In the genomic region with DNA sequence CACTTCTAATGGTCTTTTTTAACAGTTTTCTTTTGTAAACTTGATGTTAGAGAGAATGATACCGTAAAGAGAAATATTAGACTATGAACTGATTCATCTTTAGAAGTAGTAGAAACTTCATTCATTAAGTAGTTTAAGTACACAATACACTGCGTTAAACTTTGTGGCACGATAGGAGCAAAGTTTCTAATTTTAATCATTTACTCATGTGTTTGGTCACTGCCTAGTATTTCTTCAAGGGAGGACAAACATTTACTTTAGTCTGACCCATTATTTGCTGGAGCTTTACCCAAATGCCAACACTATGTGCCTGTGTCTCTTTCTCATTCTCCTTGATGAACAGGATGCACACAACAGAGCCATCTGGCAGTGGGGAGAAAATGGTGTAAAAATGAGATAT, we compare ENCODE assay signal across 30 mouse cellular contexts.
"Had no signal": no experiment of that assay in that cellular context is flagged by ENCODE, and none has a peak within 500 bp of the region (broad histone marks: within the 10 kb centered on the region; RNA-seq: fewer than 3 reads in every experiment).

No protein-coding gene starts in this region.

- H3K4me1 ChIP-seq: limb, embryonic 10.5 days; limb, embryonic 12.5 days; limb, embryonic 13.5 days; limb, embryonic 15.5 days; liver, embryonic 13.5 days; lung, embryonic 15.5 days; megakaryocyte, embryonic 14.5 days; midbrain, embryonic 10.5 days; midbrain, embryonic 12.5 days; midbrain, embryonic 13.5 days; midbrain, embryonic 15.5 days; neural tube, embryonic 12.5 days; neural tube, embryonic 13.5 days had no signal

- ATAC-seq: lung, postnatal 0 days; midbrain, embryonic 13.5 days; midbrain, embryonic 15.5 days; midbrain, embryonic 16.5 days had no signal

- H3K9me3 ChIP-seq: limb, embryonic 10.5 days; limb, embryonic 12.5 days; limb, embryonic 13.5 days; limb, embryonic 15.5 days; liver, embryonic 13.5 days; lung, embryonic 15.5 days; megakaryocyte, embryonic 14.5 days; midbrain, embryonic 10.5 days; midbrain, embryonic 12.5 days; midbrain, embryonic 13.5 days; midbrain, embryonic 15.5 days; neural tube, embryonic 12.5 days; neural tube, embryonic 13.5 days had no signal

- DNase-seq: layer of hippocampus, postnatal 36 days; left cerebral cortex, postnatal 4 days; liver, embryonic 13.5 days; lung, adult 18-20 months; lung, adult 2 months; lung, embryonic 14.5 days; lung, postnatal 10 days; lung, postnatal 14 days; lung, postnatal 36 days; lung, postnatal 4 days; midbrain, embryonic 14.5 days had no signal

- H3K27ac ChIP-seq: left cerebral cortex, adult 2 months; limb, embryonic 10.5 days; limb, embryonic 12.5 days; limb, embryonic 13.5 days; limb, embryonic 15.5 days; liver, embryonic 13.5 days; liver, embryonic 14.5 days; lung, embryonic 15.5 days; macrophage; midbrain, embryonic 10.5 days; midbrain, embryonic 12.5 days; midbrain, embryonic 13.5 days; midbrain, embryonic 15.5 days; neural tube, embryonic 12.5 days; neural tube, embryonic 13.5 days had no signal

- H3K4me3 ChIP-seq: left cerebral cortex, adult 2 months; limb, embryonic 10.5 days; limb, embryonic 12.5 days; limb, embryonic 13.5 days; limb, embryonic 15.5 days; liver, embryonic 13.5 days; lung, embryonic 15.5 days; megakaryocyte, embryonic 14.5 days; midbrain, embryonic 10.5 days; midbrain, embryonic 12.5 days; midbrain, embryonic 13.5 days; midbrain, embryonic 15.5 days; myocyte; neural tube, embryonic 12.5 days; neural tube, embryonic 13.5 days had no signal

- H3K27me3 ChIP-seq: limb, embryonic 12.5 days; limb, embryonic 13.5 days; limb, embryonic 15.5 days; liver, embryonic 13.5 days; lung, embryonic 15.5 days; megakaryocyte, embryonic 14.5 days; midbrain, embryonic 12.5 days; midbrain, embryonic 13.5 days; midbrain, embryonic 15.5 days; neural tube, embryonic 12.5 days; neural tube, embryonic 13.5 days had no signal

- H3K9ac ChIP-seq: limb, embryonic 12.5 days; limb, embryonic 13.5 days; limb, embryonic 15.5 days; liver, embryonic 13.5 days; liver, embryonic 14.5 days; lung, embryonic 14.5 days; lung, embryonic 15.5 days; midbrain, embryonic 12.5 days; midbrain, embryonic 13.5 days; midbrain, embryonic 15.5 days; neural tube, embryonic 12.5 days; neural tube, embryonic 13.5 days had no signal

- H3K36me3 ChIP-seq: limb, embryonic 10.5 days; limb, embryonic 12.5 days; limb, embryonic 13.5 days; limb, embryonic 15.5 days; liver, embryonic 13.5 days; lung, embryonic 15.5 days; midbrain, embryonic 10.5 days; midbrain, embryonic 12.5 days; midbrain, embryonic 13.5 days; midbrain, embryonic 15.5 days; neural tube, embryonic 12.5 days; neural tube, embryonic 13.5 days had no signal

- H3K4me2 ChIP-seq: limb, embryonic 12.5 days; limb, embryonic 13.5 days; limb, embryonic 15.5 days; liver, embryonic 13.5 days; lung, embryonic 14.5 days; lung, embryonic 15.5 days; midbrain, embryonic 11.5 days; midbrain, embryonic 12.5 days; midbrain, embryonic 13.5 days; midbrain, embryonic 15.5 days; neural tube, embryonic 12.5 days; neural tube, embryonic 13.5 days had no signal
